Mouse (Mus musculus): ENCODE measurements around the gene Nt5c. TPM values are rescaled to one million over a fixed set of nuclear protein-coding genes. Genes with fewer than 3 reads are reported as not detected.
"Not testable (repeated sequence)": the region's sequence is repeated elsewhere in the genome, so short reads cannot be mapped to it uniquely, and the experiment has no call there.

Nt5c gene
- total and polyA plus RNA-seq, 2 experiments = 32.6 to 39.2 TPM

DNA sequence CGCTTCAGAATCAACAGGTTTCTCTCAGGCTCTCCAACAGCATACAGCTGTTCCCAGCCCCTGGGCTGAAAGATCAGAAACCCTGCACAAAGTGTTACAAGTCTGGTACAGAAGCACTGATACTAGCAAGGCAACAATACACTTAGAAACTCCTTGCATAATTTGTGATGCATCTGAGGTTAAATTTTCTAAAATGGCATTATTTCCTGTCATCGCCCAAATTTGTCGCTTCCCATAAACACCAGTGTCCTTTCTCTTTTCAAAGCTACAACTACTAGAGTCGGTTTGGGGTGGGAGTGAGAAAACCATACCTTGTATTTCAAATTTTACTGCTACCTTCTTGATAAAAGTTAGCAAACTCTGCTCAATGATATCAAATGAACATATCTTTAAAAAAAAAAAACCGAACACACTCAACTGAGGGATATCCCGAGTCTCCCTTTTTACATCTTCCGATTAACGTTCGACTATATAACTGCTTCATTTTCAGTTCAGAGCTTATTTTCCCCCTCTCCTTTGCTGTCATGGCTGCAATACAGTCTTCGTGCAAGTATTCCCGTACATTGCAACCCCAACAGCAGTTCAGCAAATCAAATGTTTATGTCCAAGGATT lies 43.2 kb upstream of the Nt5c start:
- TF ChIP-seq CTCF (IDR thresholded peaks at IDR 0.05; ENCODE audit: low read depth, low read length) = no peak
- no peaks in the 10 kb centered on the region for H3K27me3 ChIP-seq (ENCODE audit: control insufficient read depth, insufficient read depth, low read length)
- H3K4me1 ChIP-seq (ENCODE audit: control insufficient read depth, insufficient read depth, low read length) = peaks cover 4% of the 10 kb centered on the region; the same call in 1 of the 2 replicates
- peaks cover 28% of the 10 kb centered on the region for H3K36me3 ChIP-seq (ENCODE audit: control insufficient read depth, insufficient read depth, low read length)
- 6% methylated on average over 11 of the region's 11 CpGs for WGBS
- peak overlapping the region; percentile 89 for H3K9ac ChIP-seq (ENCODE audit: low read depth, low read length)
- DNase-seq (ENCODE audit: extremely low read depth, low read depth, low spot score) = no peak
- no peaks in the 10 kb centered on the region; the same call in 1 of the 2 replicates for H3K79me2 ChIP-seq (ENCODE audit: control insufficient read depth, insufficient read depth, low read length)
- H3K27ac ChIP-seq (replicated peaks; ENCODE audit: insufficient read depth, low read depth, low read length) = no peak overlapping the region
- peak overlapping the region; percentile 91 for H3K4me3 ChIP-seq (ENCODE audit: insufficient read depth, low read depth, low read length)

DNA sequence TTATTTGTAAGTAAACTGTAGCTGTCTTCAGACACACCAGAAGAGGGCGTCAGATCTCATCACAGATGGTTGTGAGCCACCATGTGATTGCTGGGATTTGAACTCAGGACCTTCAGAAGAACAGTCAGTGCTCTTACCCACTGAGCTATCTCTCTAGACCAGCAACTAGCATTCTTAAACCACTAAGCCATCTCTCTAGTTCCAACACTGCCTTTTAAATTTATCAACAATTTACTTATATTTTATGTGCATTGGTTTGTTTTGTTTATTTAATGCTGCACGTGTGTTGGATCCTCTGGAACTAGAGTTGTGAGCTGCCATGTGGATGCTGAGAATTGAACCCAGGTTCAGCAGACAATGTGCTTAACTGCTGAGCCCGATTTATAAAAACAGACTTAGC lies 34.8 kb upstream of the Nt5c start:
- H3K4me1 ChIP-seq (ENCODE audit: control insufficient read depth, insufficient read depth, low read length); DNase-seq (ENCODE audit: extremely low read depth, low read depth, low spot score); H3K27ac ChIP-seq (replicated peaks; ENCODE audit: insufficient read depth, low read depth, low read length); H3K79me2 ChIP-seq (ENCODE audit: control insufficient read depth, insufficient read depth, low read length); H3K9ac ChIP-seq (ENCODE audit: low read depth, low read length); H3K27me3 ChIP-seq (ENCODE audit: control insufficient read depth, insufficient read depth, low read length); H3K4me3 ChIP-seq (ENCODE audit: insufficient read depth, low read depth, low read length): not testable (repeated sequence)
- WGBS = 88% methylated on average over 3 of the region's 3 CpGs
- peaks cover 50% of the 10 kb centered on the region for H3K36me3 ChIP-seq (ENCODE audit: control insufficient read depth, insufficient read depth, low read length)

DNA sequence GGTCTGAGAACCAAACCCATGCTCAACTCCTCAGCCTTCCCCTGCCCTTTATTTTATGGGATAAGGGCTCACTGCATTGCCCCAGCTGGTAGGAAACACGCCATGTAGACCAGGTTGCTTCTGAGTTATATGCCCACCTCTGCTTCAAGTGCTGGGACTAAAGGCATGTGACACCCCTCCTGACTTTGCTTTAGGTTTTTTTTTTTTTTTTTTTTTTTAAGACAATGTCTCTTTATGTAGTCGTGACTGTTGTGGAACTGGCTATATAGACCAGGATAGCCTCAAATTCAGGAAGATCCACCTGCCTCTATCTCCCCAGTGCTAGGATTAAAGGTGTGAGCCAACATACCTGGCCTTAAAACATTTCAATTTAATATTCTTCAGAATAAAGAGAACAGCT lies 31.0 kb upstream of the Nt5c start:
- Histone ChIP-seq H3K36me3 (ENCODE audit: control insufficient read depth, insufficient read depth, low read length) (peaks cover 36% of the 10 kb centered on the region), H3K9ac (ENCODE audit: low read depth, low read length) (no peak overlapping the region), H3K4me3 (ENCODE audit: insufficient read depth, low read depth, low read length) (no peak overlapping the region), H3K79me2 (ENCODE audit: control insufficient read depth, insufficient read depth, low read length) (no peaks in the 10 kb centered on the region; the same call in 1 of the 2 replicates), H3K27ac (replicated peaks; ENCODE audit: insufficient read depth, low read depth, low read length) (no peak overlapping the region), H3K4me1 (ENCODE audit: control insufficient read depth, insufficient read depth, low read length) (peaks cover 1% of the 10 kb centered on the region; the same call in 1 of the 2 replicates), H3K27me3 (ENCODE audit: control insufficient read depth, insufficient read depth, low read length) (no peaks in the 10 kb centered on the region)
- no peak for TF ChIP-seq CTCF (IDR thresholded peaks at IDR 0.05; ENCODE audit: low read depth, low read length)
- no peak for TF ChIP-seq POLR2A (IDR thresholded peaks at IDR 0.05; ENCODE audit: extremely low read depth, insufficient read depth, low read length)
- no peak for DNase-seq (ENCODE audit: extremely low read depth, low read depth, low spot score)
- WGBS = 86% methylated on average over 2 of the region's 2 CpGs

DNA sequence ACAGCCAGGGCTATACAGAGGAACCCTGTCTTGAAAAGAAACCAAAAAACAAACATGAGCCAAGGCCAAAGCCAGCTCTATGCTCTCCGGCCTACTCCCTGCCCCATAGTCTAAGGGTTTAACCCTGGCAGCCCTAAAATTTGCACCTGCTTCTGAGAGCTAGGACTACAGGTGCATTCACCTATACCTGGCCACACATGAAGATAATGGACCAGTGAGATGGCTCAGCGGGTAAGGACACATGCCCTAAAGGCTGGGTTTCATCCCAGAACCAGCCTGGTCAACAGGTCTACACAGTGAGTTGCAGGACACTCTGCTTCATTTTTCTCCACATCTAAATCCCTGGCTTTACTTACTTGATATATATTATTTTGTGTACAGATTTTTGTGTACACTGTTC lies 30.6 kb upstream of the Nt5c start:
- 74% methylated on average over 2 of the region's 2 CpGs for WGBS
- peaks cover 32% of the 10 kb centered on the region for H3K36me3 ChIP-seq (ENCODE audit: control insufficient read depth, insufficient read depth, low read length)

DNA sequence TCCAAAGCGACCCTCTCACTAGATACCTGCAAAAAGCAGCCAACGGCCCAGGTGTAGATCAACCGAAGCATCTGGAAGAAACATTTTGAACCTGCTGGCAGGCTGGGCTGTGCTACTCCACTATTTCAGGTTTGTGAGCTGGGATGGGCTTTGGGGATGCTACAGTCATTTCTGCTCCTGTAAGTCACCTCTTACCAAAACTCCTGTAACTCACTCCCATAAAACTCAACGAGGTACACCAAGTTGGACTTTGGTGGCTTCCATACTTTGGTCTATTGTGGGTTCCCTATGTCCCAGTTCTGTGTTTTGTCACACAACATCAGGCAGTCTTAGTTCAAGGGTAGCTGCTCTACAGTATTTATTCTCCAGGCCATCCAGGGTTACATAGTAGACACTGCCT lies 29.4 kb upstream of the Nt5c start:
- H3K9ac ChIP-seq (ENCODE audit: low read depth, low read length) = no peak overlapping the region
- H3K36me3 ChIP-seq (ENCODE audit: control insufficient read depth, insufficient read depth, low read length) = peaks cover 24% of the 10 kb centered on the region
- peaks cover 1% of the 10 kb centered on the region; the same call in 1 of the 2 replicates for H3K4me1 ChIP-seq (ENCODE audit: control insufficient read depth, insufficient read depth, low read length)
- 82% methylated on average over 4 of the region's 4 CpGs for WGBS
- H3K4me3 ChIP-seq (ENCODE audit: insufficient read depth, low read depth, low read length) = no peak overlapping the region
- no peak overlapping the region for H3K27ac ChIP-seq (replicated peaks; ENCODE audit: insufficient read depth, low read depth, low read length)
- no peaks in the 10 kb centered on the region for H3K79me2 ChIP-seq (ENCODE audit: control insufficient read depth, insufficient read depth, low read length)
- no peaks in the 10 kb centered on the region for H3K27me3 ChIP-seq (ENCODE audit: control insufficient read depth, insufficient read depth, low read length)
- TF ChIP-seq POLR2A (IDR thresholded peaks at IDR 0.05; ENCODE audit: extremely low read depth, insufficient read depth, low read length) = no peak
- no peak for TF ChIP-seq CTCF (IDR thresholded peaks at IDR 0.05; ENCODE audit: low read depth, low read length)
- DNase-seq (ENCODE audit: extremely low read depth, low read depth, low spot score) = no peak

More for the DNA sequence above, 30.6 kb upstream of the Nt5c start:
- no peak for TF ChIP-seq CTCF (IDR thresholded peaks at IDR 0.05; ENCODE audit: low read depth, low read length)
- no peak for TF ChIP-seq POLR2A (IDR thresholded peaks at IDR 0.05; ENCODE audit: extremely low read depth, insufficient read depth, low read length)
- Histone ChIP-seq H3K27me3 (ENCODE audit: control insufficient read depth, insufficient read depth, low read length) (no peaks in the 10 kb centered on the region), H3K79me2 (ENCODE audit: control insufficient read depth, insufficient read depth, low read length) (no peaks in the 10 kb centered on the region), H3K4me3 (ENCODE audit: insufficient read depth, low read depth, low read length) (no peak overlapping the region), H3K9ac (ENCODE audit: low read depth, low read length) (no peak overlapping the region), H3K4me1 (ENCODE audit: control insufficient read depth, insufficient read depth, low read length) (peaks cover 1% of the 10 kb centered on the region; the same call in 1 of the 2 replicates), H3K27ac (replicated peaks; ENCODE audit: insufficient read depth, low read depth, low read length) (no peak overlapping the region)
- DNase-seq (ENCODE audit: extremely low read depth, low read depth, low spot score) = no peak

DNA sequence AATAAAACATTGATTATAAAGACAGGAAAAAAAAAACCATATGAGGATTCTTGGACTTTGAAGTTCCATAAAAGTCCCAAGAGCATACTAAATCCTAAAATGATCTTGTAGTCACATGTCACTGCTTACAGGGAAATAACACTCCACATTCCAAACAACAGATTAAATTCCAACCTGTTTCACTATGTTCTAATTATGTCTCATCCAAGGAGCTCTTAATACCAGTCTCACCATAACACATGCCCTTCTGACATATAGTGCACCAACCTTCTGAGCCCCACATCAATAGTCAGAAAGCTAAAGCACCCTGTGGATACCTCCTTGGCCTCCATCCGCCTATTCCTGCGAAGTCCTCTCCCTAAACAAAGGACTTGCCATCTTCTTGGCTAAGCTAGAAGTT lies 28.6 kb upstream of the Nt5c start:
- Histone ChIP-seq H3K9ac (ENCODE audit: low read depth, low read length) (no peak overlapping the region), H3K79me2 (ENCODE audit: control insufficient read depth, insufficient read depth, low read length) (no peaks in the 10 kb centered on the region), H3K4me1 (ENCODE audit: control insufficient read depth, insufficient read depth, low read length) (peaks cover 1% of the 10 kb centered on the region; the same call in 1 of the 2 replicates), H3K27ac (replicated peaks; ENCODE audit: insufficient read depth, low read depth, low read length) (no peak overlapping the region), H3K4me3 (ENCODE audit: insufficient read depth, low read depth, low read length) (no peak overlapping the region), H3K27me3 (ENCODE audit: control insufficient read depth, insufficient read depth, low read length) (no peaks in the 10 kb centered on the region), H3K36me3 (ENCODE audit: control insufficient read depth, insufficient read depth, low read length) (peaks cover 16% of the 10 kb centered on the region)
- no peak for TF ChIP-seq CTCF (IDR thresholded peaks at IDR 0.05; ENCODE audit: low read depth, low read length)
- TF ChIP-seq POLR2A (IDR thresholded peaks at IDR 0.05; ENCODE audit: extremely low read depth, insufficient read depth, low read length) = no peak
- DNase-seq (ENCODE audit: extremely low read depth, low read depth, low spot score) = no peak
- 94% methylated on average over 2 of the region's 2 CpGs for WGBS
